ENCODE assay signal across 8 mouse cellular contexts in genomic region chrX:7728922-7729265, GRCm38 (mm10). TPM values are rescaled to one million over a fixed set of nuclear protein-coding genes. Genes with fewer than 3 reads are reported as not detected.
A peak's percentile ranks its signal among the peaks of the same experiment; 100 is the strongest.
DNase-seq lines count a peak whose midpoint lies in the region; ATAC-seq lines count a peak whose summit lies in the region.

No protein-coding gene starts in this region.

- H3K4me1 ChIP-seq in neural tube, embryonic 11.5 days (ENCODE audit: control insufficient read depth, insufficient read depth, low read length): no peaks in the 10 kb centered on the region
- peaks cover 11% of the 10 kb centered on the region for H3K4me1 ChIP-seq in forebrain, embryonic 12.5 days
- 0 out of 2 replicates have a peak, but pooled peaks cover 8% of the 10 kb centered on the region for H3K4me1 ChIP-seq in limb, embryonic 13.5 days
- H3K4me1 ChIP-seq in stomach, embryonic 15.5 days: no peaks in the 10 kb centered on the region

- peak overlapping the region; percentile 41 for H3K9ac ChIP-seq in neural tube, embryonic 11.5 days (ENCODE audit: low read length)
- H3K9ac ChIP-seq in forebrain, embryonic 12.5 days: peak overlapping the region; percentile 50
- H3K9ac ChIP-seq in limb, embryonic 13.5 days: peak overlapping the region; percentile 57
- H3K9ac ChIP-seq in stomach, embryonic 15.5 days: no peak overlapping the region

- H3K27me3 ChIP-seq in neural tube, embryonic 11.5 days (ENCODE audit: control insufficient read depth, insufficient read depth, low read length): no peaks in the 10 kb centered on the region
- no peaks in the 10 kb centered on the region for H3K27me3 ChIP-seq in forebrain, embryonic 12.5 days
- no peaks in the 10 kb centered on the region for H3K27me3 ChIP-seq in limb, embryonic 13.5 days
- H3K27me3 ChIP-seq in stomach, embryonic 15.5 days (replicated peaks): no peaks in the 10 kb centered on the region

- peak overlapping the region; percentile 55 for H3K4me2 ChIP-seq in neural tube, embryonic 11.5 days (ENCODE audit: low read depth)
- peak overlapping the region; percentile 55 for H3K4me2 ChIP-seq in forebrain, embryonic 12.5 days
- H3K4me2 ChIP-seq in limb, embryonic 13.5 days (replicated peaks): peak overlapping the region; percentile 61
- H3K4me2 ChIP-seq in stomach, embryonic 15.5 days: peak overlapping the region; percentile 53

- H3K9me3 ChIP-seq in neural tube, embryonic 11.5 days (ENCODE audit: control insufficient read depth, low read length): no peaks in the 10 kb centered on the region
- no peaks in the 10 kb centered on the region for H3K9me3 ChIP-seq in forebrain, embryonic 12.5 days
- no peaks in the 10 kb centered on the region for H3K9me3 ChIP-seq in limb, embryonic 13.5 days
- no peaks in the 10 kb centered on the region for H3K9me3 ChIP-seq in stomach, embryonic 15.5 days

- peak; percentile 30; the same call in 1 of the 2 replicates for ATAC-seq in neural tube, embryonic 11.5 days (ENCODE audit: insufficient read depth, low FRiP score, low TSS enrichment)
- ATAC-seq in forebrain, embryonic 12.5 days (ENCODE audit: low FRiP score): no peak
- ATAC-seq in limb, embryonic 13.5 days (ENCODE audit: low FRiP score, low read depth): no peak
- ATAC-seq in stomach, embryonic 15.5 days (ENCODE audit: insufficient read depth, low FRiP score, low read depth): peak; percentile 30

- H3K36me3 ChIP-seq in neural tube, embryonic 11.5 days (ENCODE audit: control insufficient read depth, insufficient read depth, low read length): no peaks in the 10 kb centered on the region
- peaks cover 11% of the 10 kb centered on the region; the same call in 1 of the 2 replicates for H3K36me3 ChIP-seq in forebrain, embryonic 12.5 days (replicated peaks)
- peaks cover 26% of the 10 kb centered on the region for H3K36me3 ChIP-seq in limb, embryonic 13.5 days
- H3K36me3 ChIP-seq in stomach, embryonic 15.5 days: no peaks in the 10 kb centered on the region

- no peak for DNase-seq in neural tube, embryonic 11.5 days (ENCODE audit: low spot score)
- no peak for DNase-seq in neural tube, embryonic 10.5 days (ENCODE audit: extremely low spot score, low spot score)
- no peak for DNase-seq in thymus, postnatal 10 days (ENCODE audit: low spot score in 2 of 2)
- DNase-seq in right cerebral cortex, postnatal 36 days (ENCODE audit: low spot score in 2 of 2): no peak
- no peak for DNase-seq in natural killer cell, adult 2 months (ENCODE audit: low spot score in 2 of 2)

- 30% methylated on average over 4 of the region's 4 CpGs for WGBS in neural tube, embryonic 11.5 days
- WGBS in forebrain, embryonic 12.5 days: 45% methylated on average over 4 of the region's 4 CpGs
- WGBS in limb, embryonic 13.5 days: 22% methylated on average over 4 of the region's 4 CpGs
- 30% methylated on average over 4 of the region's 4 CpGs for WGBS in stomach, embryonic 15.5 days

- H3K27ac ChIP-seq in neural tube, embryonic 11.5 days (ENCODE audit: low read depth, low read length): no peak overlapping the region
- no peak overlapping the region for H3K27ac ChIP-seq in forebrain, embryonic 12.5 days
- H3K27ac ChIP-seq in limb, embryonic 13.5 days: no peak overlapping the region
- H3K27ac ChIP-seq in stomach, embryonic 15.5 days: 0 out of 2 replicates have a peak overlapping the region, but pooled peaks have one; percentile 31

- H3K4me3 ChIP-seq in neural tube, embryonic 11.5 days (ENCODE audit: low read depth, low read length): peak overlapping the region; percentile 40
- H3K4me3 ChIP-seq in forebrain, embryonic 12.5 days (replicated peaks): peak overlapping the region; percentile 49
- peak overlapping the region; percentile 51 for H3K4me3 ChIP-seq in limb, embryonic 13.5 days
- H3K4me3 ChIP-seq in stomach, embryonic 15.5 days (replicated peaks): peak overlapping the region; percentile 49

RNA-seq across cellular contexts. Expression of gene Praf2, which starts 0.7 kb away (rescaled TPM):
- polyA plus RNA-seq in neural tube, embryonic 11.5 days (2014; fragmentation: Nextera tagmentation; extraction: Ambion mirVana): 102 and 104 TPM in 2 replicates
- 79.5 and 84.7 TPM in 2 replicates for polyA plus RNA-seq in forebrain, embryonic 12.5 days (2016; fragmentation: Nextera tagmentation; extraction: Ambion mirVana)
- polyA plus RNA-seq in limb, embryonic 13.5 days (2015; fragmentation: Nextera tagmentation; extraction: Ambion mirVana): 84.1 and 85.0 TPM in 2 replicates
- 58.3 and 60.9 TPM in 2 replicates for polyA plus RNA-seq in stomach, embryonic 15.5 days (2015; fragmentation: Nextera tagmentation; extraction: Ambion mirVana)

RNA-seq across cellular contexts. Expression of gene Gm45208, which starts 6.8 kb away (rescaled TPM):
- not detected in 2 replicates for polyA plus RNA-seq in neural tube, embryonic 11.5 days (2014; fragmentation: Nextera tagmentation; extraction: Ambion mirVana)
- polyA plus RNA-seq in forebrain, embryonic 12.5 days (2016; fragmentation: Nextera tagmentation; extraction: Ambion mirVana): 0.66 TPM in 1 of 2 replicates, not detected in the other
- 0.48 and 0.78 TPM in 2 replicates for polyA plus RNA-seq in limb, embryonic 13.5 days (2015; fragmentation: Nextera tagmentation; extraction: Ambion mirVana)
- 1.5 TPM in 1 of 2 replicates, not detected in the other for polyA plus RNA-seq in stomach, embryonic 15.5 days (2015; fragmentation: Nextera tagmentation; extraction: Ambion mirVana)

RNA-seq across cellular contexts. Expression of gene Wdr45, which starts 14.8 kb away (rescaled TPM):
- polyA plus RNA-seq in neural tube, embryonic 11.5 days (2014; fragmentation: Nextera tagmentation; extraction: Ambion mirVana): 17.8 and 18.3 TPM in 2 replicates
- polyA plus RNA-seq in forebrain, embryonic 12.5 days (2016; fragmentation: Nextera tagmentation; extraction: Ambion mirVana): 21.1 and 21.2 TPM in 2 replicates
- polyA plus RNA-seq in limb, embryonic 13.5 days (2015; fragmentation: Nextera tagmentation; extraction: Ambion mirVana): 32.0 and 36.1 TPM in 2 replicates
- 32.0 and 32.5 TPM in 2 replicates for polyA plus RNA-seq in stomach, embryonic 15.5 days (2015; fragmentation: Nextera tagmentation; extraction: Ambion mirVana)

RNA-seq across cellular contexts. Expression of gene Ccdc120, which starts 21.8 kb away (rescaled TPM):
- polyA plus RNA-seq in neural tube, embryonic 11.5 days (2014; fragmentation: Nextera tagmentation; extraction: Ambion mirVana): 21.0 and 31.8 TPM in 2 replicates
- polyA plus RNA-seq in forebrain, embryonic 12.5 days (2016; fragmentation: Nextera tagmentation; extraction: Ambion mirVana): 29.6 and 31.1 TPM in 2 replicates
- polyA plus RNA-seq in limb, embryonic 13.5 days (2015; fragmentation: Nextera tagmentation; extraction: Ambion mirVana): 17.5 and 22.1 TPM in 2 replicates
- 16.0 and 22.2 TPM in 2 replicates for polyA plus RNA-seq in stomach, embryonic 15.5 days (2015; fragmentation: Nextera tagmentation; extraction: Ambion mirVana)

RNA-seq across cellular contexts. Expression of gene Gpkow, which starts 32.0 kb away (rescaled TPM):
- 47.3 and 48.4 TPM in 2 replicates for polyA plus RNA-seq in neural tube, embryonic 11.5 days (2014; fragmentation: Nextera tagmentation; extraction: Ambion mirVana)
- polyA plus RNA-seq in forebrain, embryonic 12.5 days (2016; fragmentation: Nextera tagmentation; extraction: Ambion mirVana): 45.6 and 53.4 TPM in 2 replicates
- polyA plus RNA-seq in limb, embryonic 13.5 days (2015; fragmentation: Nextera tagmentation; extraction: Ambion mirVana): 40.8 and 42.6 TPM in 2 replicates
- polyA plus RNA-seq in stomach, embryonic 15.5 days (2015; fragmentation: Nextera tagmentation; extraction: Ambion mirVana): 33.0 and 34.9 TPM in 2 replicates

Comparison
In these comparisons a context has a peak if more than half of its experiments do, and no peak if none do; other contexts are left out.
1. ATAC-seq: peak in neural tube, embryonic 11.5 days (single experiment) and stomach, embryonic 15.5 days (single experiment); none in forebrain, embryonic 12.5 days (single experiment) and limb, embryonic 13.5 days (single experiment).
2. Peak in every context shown above with its lines, with median percentiles within 50 percentile points of each other: H3K4me2 ChIP-seq and H3K4me3 ChIP-seq.